Comparison of ENCODE assay signal across 9 mouse cellular contexts in genomic region chrX:13576606-13577005, GRCm38 (mm10). TPM values are rescaled to one million over a fixed set of nuclear protein-coding genes. Genes with fewer than 3 reads are reported as not detected.
A peak's percentile ranks its signal among the peaks of the same experiment; 100 is the strongest.
DNase-seq lines count a peak whose midpoint lies in the region; ATAC-seq lines count a peak whose summit lies in the region.
"Had no signal": no experiment of that assay in that cellular context is flagged by ENCODE, and none has a peak within 500 bp of the region (broad histone marks: within the 10 kb centered on the region; RNA-seq: fewer than 3 reads in every experiment).

No protein-coding gene starts in this region.

- peak; percentile 3 to 8 for DNase-seq in cerebellum, postnatal 14 days
- no peak for DNase-seq in cerebellum, postnatal 36 days
- DNase-seq in right cerebral cortex, postnatal 10 days (ENCODE audit: low spot score in 2 of 2), result peak; percentile 48 to 69
- DNase-seq in right cerebral cortex, postnatal 25 days, result no peak
- peak; percentile 21 to 39 for DNase-seq in heart, postnatal 36 days
- peak; percentile 38 for DNase-seq in telencephalon, adult 2 months (ENCODE audit: low read depth, low spot score)
- no peak for DNase-seq in kidney, adult 11 months

- H3K27ac ChIP-seq in hindbrain, embryonic 13.5 days, result no peak overlapping the region
- H3K27ac ChIP-seq: embryonic facial prominence, embryonic 13.5 days had no signal

- no peaks in the 10 kb centered on the region for H3K27me3 ChIP-seq in hindbrain, embryonic 13.5 days

- ATAC-seq in hindbrain, embryonic 13.5 days (ENCODE audit: low FRiP score), result no peak

- H3K9me3 ChIP-seq in hindbrain, embryonic 13.5 days, result no peaks in the 10 kb centered on the region
- H3K9me3 ChIP-seq: embryonic facial prominence, embryonic 13.5 days had no signal

- 72% methylated on average over 2 of the region's 2 CpGs for WGBS in hindbrain, embryonic 13.5 days

- H3K4me2 ChIP-seq in hindbrain, embryonic 13.5 days, result no peak overlapping the region
- H3K4me2 ChIP-seq: embryonic facial prominence, embryonic 13.5 days had no signal

- H3K36me3 ChIP-seq in hindbrain, embryonic 13.5 days, result peaks cover 3% of the 10 kb centered on the region; the same call in 1 of the 2 replicates

- H3K4me3 ChIP-seq in hindbrain, embryonic 13.5 days, result no peak overlapping the region
- H3K4me3 ChIP-seq: embryonic facial prominence, embryonic 13.5 days had no signal

- H3K4me1 ChIP-seq in hindbrain, embryonic 13.5 days (replicated peaks), result no peaks in the 10 kb centered on the region
- H3K4me1 ChIP-seq: embryonic facial prominence, embryonic 13.5 days had no signal

- intact Hi-C loops in heart, postnatal 36 days (cut with DNase I), result no loop called here

- H3K9ac ChIP-seq in hindbrain, embryonic 13.5 days, result no peak overlapping the region
- H3K9ac ChIP-seq: embryonic facial prominence, embryonic 13.5 days had no signal

RNA-seq across cellular contexts. Expression of gene Gpr34, which starts 55.3 kb away (rescaled TPM):
- total RNA-seq in heart, postnatal 36 days (2021), result 1 to 10 TPM; 2.0 to 3.4 TPM
- 2.6 and 4.6 TPM in 2 replicates for polyA plus RNA-seq in hindbrain, embryonic 13.5 days (2015; fragmentation: Nextera tagmentation; extraction: Ambion mirVana)

Comparison
In these comparisons a context has a peak if more than half of its experiments do, and no peak if none do; other contexts are left out.
1. DNase-seq: peak in cerebellum, postnatal 14 days (2 of 2), right cerebral cortex, postnatal 10 days (2 of 2), heart, postnatal 36 days (2 of 2) and telencephalon, adult 2 months (single experiment); none in cerebellum, postnatal 36 days (0 of 2), right cerebral cortex, postnatal 25 days (single experiment) and kidney, adult 11 months (single experiment).